Mouse (Mus musculus) cortical plate, adult 2 months (tissue): ENCODE measurements at regions not wholly inside any gene's neighbourhood (a gene's known extent, or its start where the extent isn't known, plus 50 kb on each side); places are given as distances from the start of the nearest gene placed in this dataset.

Source experiments
- CTCF ChIP-seq: fragments of 200-500 bp; IDR thresholded peaks from 2 replicates; pipeline ENCODE4 v1.5.1; 2011; ENCODE audit warnings: mild to moderate bottlenecking, control low read depth, low read length; ENCODE audit not compliant: insufficient read depth; ENCODE audit errors: extremely low read depth
- POLR2A ChIP-seq: fragments of 200-500 bp; IDR thresholded peaks from 2 replicates; pipeline ENCODE4 v1.6.1; 2011; ENCODE audit warnings: mild to moderate bottlenecking, low read length, control low read depth; ENCODE audit not compliant: insufficient read depth; ENCODE audit errors: extremely low read depth

DNA sequence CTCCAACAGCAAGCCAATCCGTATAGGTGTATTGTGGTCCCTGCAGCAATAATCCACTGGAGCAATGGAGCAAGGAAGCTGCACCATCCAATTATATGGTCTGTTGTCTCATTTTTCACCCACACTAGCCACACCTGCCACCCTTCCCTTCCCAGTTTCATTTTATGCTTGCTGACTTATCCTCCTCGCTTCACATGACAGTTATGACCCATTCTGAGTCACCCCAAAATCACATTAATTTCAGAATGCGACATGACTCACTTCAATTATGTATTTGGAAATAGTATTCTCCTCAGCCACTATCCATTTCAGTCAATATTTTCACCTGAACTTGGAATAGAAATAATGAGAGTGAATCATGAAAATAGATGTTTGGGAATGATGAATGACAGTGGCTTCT is 2507.8 kb upstream of the Gm6569 start:
- TF ChIP-seq CTCF (no peak), POLR2A (no peak)
